Mouse (Mus musculus) MN1 (cell line): ENCODE results near the gene Olfr735.

Source experiments
- DNase-seq: peaks from one replicate; pipeline ENCODE4 v3.0.0-alpha.2; 2016; ENCODE audit warnings: low spot score

Gene Olfr735

DNA sequence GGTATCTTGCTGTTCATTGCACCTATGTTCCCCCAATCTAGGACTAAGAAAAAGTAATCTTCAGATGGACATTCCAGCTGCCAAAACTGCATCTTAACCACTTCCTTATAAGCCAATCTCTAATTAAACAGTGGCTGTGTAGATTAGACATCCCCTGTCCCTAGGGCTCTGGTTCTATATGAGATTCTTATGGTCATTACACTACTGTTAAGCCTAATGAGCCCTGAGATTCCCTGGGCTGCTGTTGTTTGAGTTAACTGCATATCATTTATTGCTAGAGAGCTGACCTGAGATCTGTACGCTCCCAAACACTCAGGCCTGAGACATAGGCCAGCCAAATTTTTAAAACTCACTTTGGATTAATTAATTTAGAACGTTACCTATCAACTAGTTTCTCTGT, at the start of gene Olfr735:
Olfr735 (minus strand) TSS at position 77 of the 400 bp plus-strand sequence.
- DNase-seq: no peak

DNA sequence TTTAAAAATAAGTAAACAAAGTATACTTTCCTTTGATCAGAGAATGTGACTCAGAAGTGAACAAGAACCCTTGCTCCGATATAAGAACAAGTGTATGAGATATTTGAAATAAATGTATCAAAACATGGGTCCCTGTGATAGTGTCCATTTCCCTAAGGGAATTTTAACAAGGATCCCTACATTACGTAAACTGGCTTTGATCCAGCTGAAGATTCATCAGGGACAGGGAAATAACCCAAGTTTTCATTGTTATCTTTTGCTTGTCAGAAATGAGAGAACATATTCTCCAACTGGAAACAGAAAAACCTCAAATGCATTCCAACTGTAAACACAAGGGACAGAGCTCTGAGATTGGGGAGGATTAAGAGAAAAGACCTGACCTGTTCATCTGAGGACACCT, 32.2 kb upstream of the Olfr735 start, which contains the start of gene Olfr736:
Olfr736 (plus strand) TSS at position 301 of the 400 bp plus-strand sequence.
- DNase-seq: no peak

DNA sequence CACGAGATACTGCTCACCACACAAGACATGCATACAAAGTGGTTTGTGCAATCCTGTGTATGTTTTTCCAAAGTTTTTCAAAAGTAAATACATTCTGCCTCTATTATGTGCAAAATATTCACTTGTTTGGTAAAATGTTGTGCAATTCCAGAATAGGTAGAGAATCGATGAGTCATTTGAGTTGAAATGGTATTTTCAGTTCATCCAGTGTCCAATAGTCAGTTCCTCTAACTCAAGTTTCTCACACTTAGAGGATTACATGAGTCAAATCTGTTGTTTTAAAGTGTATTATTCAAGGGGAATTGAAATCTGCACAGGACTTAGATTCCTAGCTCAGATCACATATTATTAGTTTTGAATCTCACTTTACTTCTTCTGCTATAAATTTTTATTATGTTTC, 14.9 kb upstream of the Olfr735 start:
- no peak for DNase-seq

DNA sequence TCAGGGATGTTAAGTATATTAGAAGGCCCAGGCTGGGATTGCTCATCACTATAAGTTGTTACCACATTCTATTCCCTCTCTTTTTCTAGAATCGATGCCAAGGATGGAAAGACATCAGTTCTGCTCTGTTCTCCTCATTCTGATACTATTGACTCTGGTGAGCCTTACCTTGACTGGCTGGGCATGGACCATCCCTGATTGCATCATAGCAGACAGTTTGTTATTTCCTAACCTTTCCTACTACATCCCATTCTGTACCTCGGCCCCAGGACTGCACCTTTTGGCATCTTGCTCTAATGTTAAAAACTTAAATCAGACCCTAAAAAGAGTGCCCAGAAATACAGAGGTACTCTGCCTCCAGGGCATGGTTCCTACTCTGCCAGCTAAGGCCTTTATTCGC, 11.8 kb upstream of the Olfr735 start:
- DNase-seq: no peak

- no peak for DNase-seq
Observed at GRCm38 (mm10) chr14:50357593-50357992, 8.9 kb upstream of the Olfr735 start, which contains the start of gene Tlr11. TSS of gene Tlr11 (plus strand) at chr14:50357914.

DNA sequence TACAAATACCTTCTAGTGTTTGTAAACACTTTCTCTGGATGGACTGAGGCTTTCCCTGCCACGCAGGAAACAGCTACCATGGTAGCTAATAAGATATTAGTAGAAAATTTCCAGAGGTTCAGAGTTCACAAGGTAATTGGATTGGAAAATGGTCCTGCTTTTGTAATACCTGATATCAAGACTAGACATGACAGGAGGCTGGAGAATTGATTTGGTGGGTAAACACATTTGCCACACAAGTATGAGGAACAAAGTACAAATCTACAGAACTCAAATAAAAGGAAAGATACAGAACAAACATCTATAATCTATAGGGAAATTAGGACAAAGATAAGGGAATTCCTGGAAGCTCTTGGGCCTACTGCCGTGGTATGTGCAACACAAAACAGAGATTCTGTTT, 8.1 kb upstream of the Olfr735 start:
- DNase-seq: no peak

DNA sequence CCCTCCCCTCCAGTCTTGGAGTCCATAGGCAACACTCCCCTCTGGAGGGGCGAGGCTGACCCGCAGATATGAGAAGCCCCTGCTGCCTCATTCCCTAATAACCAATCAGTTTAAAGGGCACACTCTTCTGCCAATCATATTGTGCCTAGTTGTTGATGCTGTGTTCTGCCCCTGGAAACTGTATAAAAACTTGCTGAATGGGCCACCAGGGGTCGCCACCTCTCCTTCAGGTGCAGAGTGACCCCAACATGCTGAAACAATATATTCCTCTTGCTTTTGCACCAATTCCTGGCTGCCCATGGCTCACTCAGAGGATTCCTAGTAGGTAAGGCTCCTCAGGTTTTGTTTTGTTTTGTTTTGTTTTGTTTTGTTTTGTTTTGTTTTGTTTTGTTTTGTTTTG, 3.8 kb upstream of the Olfr735 start:
- DNase-seq: no peak

GRCm38 (mm10) chr14:50326661-50327060, 22.0 kb downstream of the Olfr735 start, which contains the start of gene Olfr734:
TSS of gene Olfr734 (minus strand) at chr14:50326761.
- DNase-seq: no peak

GRCm38 (mm10) chr14:50301422-50301821, 47.2 kb downstream of the Olfr735 start, which contains the start of gene Olfr733:
TSS of gene Olfr733 (minus strand) at chr14:50301522.
- no peak for DNase-seq
